Mouse (Mus musculus) cerebellum, adult 9-11 months (tissue): ENCODE results near the gene Erg28.

Source experiments
- DNase-seq: peaks from one replicate; pipeline ENCODE4 v3.0.0; 2022

The Erg28 gene

DNA sequence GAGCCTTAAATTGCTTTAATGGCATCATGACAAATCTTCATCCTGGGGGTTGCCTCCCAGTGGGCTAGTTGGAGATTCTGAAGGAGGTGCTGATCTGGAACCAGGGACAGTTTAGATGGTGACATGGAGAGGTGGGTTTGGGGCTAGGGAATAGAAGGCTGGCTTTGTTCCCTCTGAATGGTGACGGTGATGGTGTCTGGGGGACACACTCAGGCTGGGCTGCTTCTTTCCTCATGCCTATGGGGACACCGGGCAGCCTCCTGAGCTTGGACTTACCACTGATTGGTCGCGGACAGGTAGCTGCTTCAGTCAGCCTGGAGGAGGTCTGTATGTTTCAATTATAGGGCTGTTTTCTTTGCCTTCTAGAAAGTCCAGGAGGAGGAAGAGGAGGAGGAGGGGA is 12.7 kb downstream of the Erg28 start:
- no peak for DNase-seq

- no peak for DNase-seq
Observed at GRCm38 (mm10) chr12:85810959-85811358, 13.4 kb downstream of the Erg28 start.

GRCm38 (mm10) chr12:85809726-85810125 is 14.6 kb downstream of the Erg28 start:
- DNase-seq = no peak

- DNase-seq = no peak
Observed at GRCm38 (mm10) chr12:85800031-85800430, 24.3 kb downstream of the Erg28 start.

DNA sequence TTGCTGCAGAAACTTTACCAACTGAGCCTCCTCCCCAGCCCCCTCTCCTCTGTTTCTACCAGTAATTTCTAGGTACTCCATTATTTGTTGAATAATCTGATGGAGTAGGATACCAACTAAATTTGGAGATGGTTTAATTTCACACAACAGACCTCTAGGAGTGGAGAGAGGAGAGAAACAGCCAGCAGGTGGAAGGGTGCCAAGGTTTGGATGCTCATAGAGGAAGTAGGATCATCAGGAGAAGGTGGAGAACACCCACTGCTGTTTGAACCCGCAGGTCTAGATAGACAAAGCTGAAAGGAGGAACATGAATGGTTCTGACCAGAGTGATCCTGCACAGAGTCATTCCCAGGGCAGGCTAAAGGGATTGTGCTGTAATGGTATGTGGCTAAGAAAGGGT is 28.8 kb downstream of the Erg28 start:
- no peak for DNase-seq

DNA sequence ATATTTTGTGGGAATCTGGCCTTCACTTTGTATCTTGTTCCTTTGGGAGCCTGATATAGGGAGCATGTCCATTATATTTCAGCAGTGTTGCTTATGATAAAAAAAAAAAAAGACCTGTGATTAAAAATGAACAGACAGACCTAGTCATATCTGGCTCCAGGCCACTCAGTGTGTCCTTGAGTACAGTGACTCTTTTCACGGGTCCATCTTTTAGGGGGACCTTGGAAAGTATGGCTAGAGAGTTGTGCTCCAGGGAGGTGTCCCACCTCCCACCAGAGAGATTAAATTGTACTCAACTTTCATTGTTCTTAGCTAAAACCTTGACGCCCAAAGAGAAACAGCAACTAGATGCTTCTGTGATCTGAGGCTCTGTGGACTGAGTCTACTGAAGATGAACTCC is 30.3 kb downstream of the Erg28 start:
- DNase-seq = no peak

DNA sequence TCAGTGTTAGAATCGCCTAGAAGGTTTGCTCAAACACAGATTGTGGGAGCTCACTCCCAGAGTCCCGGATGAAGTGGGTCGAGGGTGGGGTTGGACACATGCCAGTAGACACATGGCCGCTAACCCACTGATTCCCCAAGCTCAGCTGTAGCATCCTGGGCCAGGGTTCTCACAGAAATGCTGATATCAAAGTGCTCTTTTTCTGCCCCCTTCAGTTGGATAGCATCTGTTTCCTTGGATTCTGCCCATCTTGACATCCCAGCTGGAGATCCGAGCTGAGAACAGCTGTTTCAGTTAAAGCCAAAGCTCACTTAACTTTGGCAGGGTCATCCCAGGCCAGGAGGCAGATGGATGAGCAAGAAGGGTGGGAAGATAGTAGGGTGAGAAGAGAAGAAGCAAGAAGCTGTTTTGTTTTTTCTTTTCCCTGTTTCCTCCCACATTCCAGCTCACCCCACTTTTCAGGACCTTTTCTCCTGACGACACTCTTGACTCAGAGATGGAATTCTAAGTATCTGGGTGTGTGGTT is 31.5 kb downstream of the Erg28 start:
- no peak for DNase-seq

GRCm38 (mm10) chr12:85792158-85792557 is 32.2 kb downstream of the Erg28 start:
- DNase-seq = no peak

GRCm38 (mm10) chr12:85784916-85785815 is 39.2 kb downstream of the Erg28 start:
- no peak for DNase-seq

DNA sequence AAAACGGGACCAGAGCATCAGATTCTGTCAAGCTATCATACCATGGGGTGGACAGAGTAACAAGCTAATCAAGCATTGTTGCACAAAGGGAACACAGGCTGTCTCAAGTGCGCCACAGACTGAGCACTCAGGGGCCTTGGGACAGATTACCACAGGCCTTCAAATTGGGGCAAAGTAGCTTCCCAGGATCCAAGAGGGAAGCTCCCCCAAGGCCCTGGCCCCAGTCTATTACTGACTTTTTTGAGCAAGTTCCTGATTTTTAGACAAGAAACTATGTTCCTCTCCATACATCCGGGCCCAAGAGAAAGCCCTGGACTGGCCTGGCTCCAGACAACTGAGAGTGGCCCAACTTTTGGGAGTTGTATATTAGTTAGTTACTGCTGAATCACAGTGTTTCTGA is 42.7 kb downstream of the Erg28 start:
- DNase-seq = no peak

GRCm38 (mm10) chr12:85779707-85780106 is 44.6 kb downstream of the Erg28 start:
- no peak for DNase-seq

GRCm38 (mm10) chr12:85778962-85779361 is 45.4 kb downstream of the Erg28 start:
- no peak for DNase-seq

GRCm38 (mm10) chr12:85771356-85771755 is 53.0 kb downstream of the Erg28 start:
- no peak for DNase-seq

DNA sequence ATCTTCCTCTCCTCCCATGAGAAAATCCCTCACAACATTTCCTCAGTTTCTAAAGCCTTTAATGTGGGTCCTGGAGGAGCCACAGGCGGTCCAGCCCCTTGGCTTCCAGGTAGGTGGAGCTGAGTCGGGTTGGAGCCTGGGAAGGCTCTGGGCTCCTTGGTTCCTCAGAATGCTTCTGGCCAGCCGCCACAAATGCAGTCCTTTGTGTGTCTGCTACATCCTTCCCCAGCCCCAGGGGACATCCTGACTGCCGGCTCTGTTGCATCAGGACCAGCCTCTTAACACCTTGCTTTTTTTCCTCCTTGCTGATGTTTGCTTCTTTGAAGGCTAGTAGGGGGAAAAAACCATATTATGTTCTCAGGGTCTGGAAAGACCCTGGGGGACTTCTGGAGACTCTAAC is 56.6 kb downstream of the Erg28 start:
- no peak for DNase-seq

- DNase-seq = no peak
Observed at GRCm38 (mm10) chr12:85766287-85766686, 58.1 kb downstream of the Erg28 start.
